Mouse (Mus musculus) cerebellum, adult (tissue): ENCODE measurements around the gene Slc25a21.

Experiments used
- ATAC-seq: cut with Nextera tagmentation; 2 replicates; pipeline ENCODE4 v1.9.2; 2017; ENCODE audit warnings: mild to moderate bottlenecking, moderate library complexity, mixed read lengths; ENCODE audit not compliant: insufficient number of reproducible peaks, low FRiP score, low TSS enrichment

Gene Slc25a21

GRCm38 (mm10) chr12:56798641-56799415 is 398.4 kb downstream of the Slc25a21 start:
- no peak for ATAC-seq

DNA sequence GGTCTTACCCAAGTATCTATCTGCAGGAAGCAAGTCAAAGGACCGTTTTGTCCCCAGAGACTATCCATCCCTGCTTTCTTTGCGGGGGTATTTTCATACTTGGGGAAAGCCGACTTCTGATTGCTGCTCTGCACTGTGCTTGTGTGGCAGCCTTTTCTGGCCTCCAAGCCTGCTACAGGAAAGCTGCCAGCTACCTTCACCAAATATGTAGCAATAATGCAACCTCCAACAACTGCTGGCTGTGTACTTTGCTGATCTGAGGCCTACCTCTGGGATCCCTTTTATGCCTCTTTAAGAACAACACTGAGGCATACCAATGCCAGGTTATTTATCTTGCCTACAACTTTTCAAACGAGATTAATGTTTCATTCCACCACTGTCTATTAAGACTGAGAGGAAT is 408.0 kb downstream of the Slc25a21 start:
- no peak for ATAC-seq

GRCm38 (mm10) chr12:56785250-56785649 is 412.0 kb downstream of the Slc25a21 start:
- no peak for ATAC-seq

DNA sequence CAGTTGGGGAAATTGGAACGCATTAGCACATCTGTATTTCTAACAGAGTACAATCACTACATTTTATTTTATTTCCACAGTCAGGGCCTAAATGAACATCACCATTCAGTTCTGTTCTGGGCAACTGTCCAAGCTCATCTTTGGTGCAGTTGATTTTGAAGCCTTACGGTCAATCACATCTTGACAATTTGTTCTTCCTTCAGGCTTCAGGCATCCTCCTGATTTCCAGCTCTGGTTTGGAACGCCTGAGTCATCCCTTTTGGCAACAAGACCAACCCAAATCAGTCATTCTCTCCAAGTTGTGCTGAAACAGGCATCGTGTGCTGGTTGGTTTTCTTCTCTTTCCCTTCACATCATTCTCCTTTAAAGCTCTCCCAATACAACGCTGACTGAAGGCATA is 416.1 kb downstream of the Slc25a21 start:
- ATAC-seq = no peak

DNA sequence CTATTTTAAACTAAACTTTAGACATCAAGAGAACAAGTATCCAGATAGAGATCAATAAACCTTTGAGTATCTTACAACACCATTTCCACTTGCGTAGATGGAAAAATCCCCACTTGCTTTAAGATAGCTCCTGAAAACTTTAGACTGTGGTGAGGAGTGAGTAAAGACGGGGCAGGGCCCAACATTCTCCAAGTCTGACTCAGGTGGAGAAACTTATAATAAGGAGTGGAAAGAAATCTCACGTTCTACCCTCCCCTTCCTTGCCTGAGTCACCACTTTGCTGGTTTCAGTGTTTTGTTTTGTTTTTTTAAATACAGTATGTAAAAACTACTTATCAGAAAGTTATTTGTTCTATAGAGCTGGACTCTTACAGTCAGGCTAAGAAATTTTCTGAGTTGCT is 417.7 kb downstream of the Slc25a21 start:
- ATAC-seq = no peak

DNA sequence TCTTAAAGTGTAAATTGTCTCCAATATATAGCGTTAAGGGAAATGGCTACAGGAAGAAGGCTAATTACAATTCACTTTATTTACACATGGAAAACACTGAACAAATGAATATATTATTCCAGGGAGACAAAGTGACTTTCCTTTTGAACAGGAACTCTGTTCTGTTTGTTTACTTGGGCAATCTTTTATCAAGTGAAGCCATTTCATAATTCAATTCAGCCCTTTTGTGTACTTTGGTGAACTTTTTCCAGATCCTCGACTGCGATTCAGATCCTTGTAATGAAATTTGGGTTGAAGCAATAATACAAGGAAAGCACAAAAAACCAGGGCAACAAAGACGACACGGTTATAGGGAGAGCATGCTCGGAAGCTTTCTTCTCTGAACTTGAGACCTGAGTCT is 423.3 kb downstream of the Slc25a21 start:
- no peak for ATAC-seq

- no peak for ATAC-seq
Observed at GRCm38 (mm10) chr12:56769421-56769820, 427.9 kb downstream of the Slc25a21 start.

GRCm38 (mm10) chr12:56767474-56767873 is 429.8 kb downstream of the Slc25a21 start:
- ATAC-seq = no peak

- ATAC-seq = no peak
Observed at GRCm38 (mm10) chr12:56737104-56737503, 460.2 kb downstream of the Slc25a21 start.

DNA sequence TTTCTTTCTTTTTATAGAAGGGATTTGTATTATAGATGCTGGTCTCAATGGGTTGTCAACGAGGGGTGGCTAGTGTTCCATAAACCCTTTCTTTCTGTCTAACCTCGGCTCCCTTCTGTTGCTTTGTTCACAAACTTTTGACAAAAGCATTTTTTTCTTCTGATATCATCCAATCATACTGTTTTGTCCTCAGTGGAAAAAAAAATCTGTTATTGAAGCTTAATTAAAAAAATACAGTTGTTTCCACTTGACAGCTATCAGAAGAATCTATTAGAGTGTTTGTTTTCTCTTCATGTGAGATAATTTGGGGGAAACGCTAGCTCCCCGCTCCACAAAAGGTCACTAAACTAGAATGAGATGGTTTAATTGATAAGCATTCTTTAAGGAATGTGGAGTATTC is 469.6 kb downstream of the Slc25a21 start:
- ATAC-seq = no peak

- ATAC-seq = no peak
Observed at GRCm38 (mm10) chr12:56718707-56719051, 478.6 kb downstream of the Slc25a21 start.

GRCm38 (mm10) chr12:56717971-56718706 is 479.1 kb downstream of the Slc25a21 start:
- ATAC-seq = no peak

DNA sequence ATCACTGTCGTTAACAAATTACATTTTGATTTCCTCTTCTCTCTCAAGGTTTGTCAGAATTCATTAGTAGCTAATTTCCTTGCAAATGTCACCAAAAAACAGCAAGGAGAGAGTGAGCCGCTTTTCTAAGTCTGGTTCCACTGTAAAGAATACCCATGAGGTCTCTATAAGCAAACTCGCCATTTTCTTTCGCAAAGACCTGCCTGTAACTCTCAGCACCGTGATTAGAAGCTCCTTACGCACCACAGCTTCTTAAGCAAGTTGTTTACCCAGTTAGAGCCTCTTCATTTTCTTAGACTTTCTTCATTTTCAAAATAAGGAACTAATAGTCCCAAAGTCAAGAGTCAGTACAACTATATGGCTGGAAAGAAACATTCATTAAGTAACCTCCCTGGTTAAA is 496.3 kb downstream of the Slc25a21 start:
- ATAC-seq = no peak

DNA sequence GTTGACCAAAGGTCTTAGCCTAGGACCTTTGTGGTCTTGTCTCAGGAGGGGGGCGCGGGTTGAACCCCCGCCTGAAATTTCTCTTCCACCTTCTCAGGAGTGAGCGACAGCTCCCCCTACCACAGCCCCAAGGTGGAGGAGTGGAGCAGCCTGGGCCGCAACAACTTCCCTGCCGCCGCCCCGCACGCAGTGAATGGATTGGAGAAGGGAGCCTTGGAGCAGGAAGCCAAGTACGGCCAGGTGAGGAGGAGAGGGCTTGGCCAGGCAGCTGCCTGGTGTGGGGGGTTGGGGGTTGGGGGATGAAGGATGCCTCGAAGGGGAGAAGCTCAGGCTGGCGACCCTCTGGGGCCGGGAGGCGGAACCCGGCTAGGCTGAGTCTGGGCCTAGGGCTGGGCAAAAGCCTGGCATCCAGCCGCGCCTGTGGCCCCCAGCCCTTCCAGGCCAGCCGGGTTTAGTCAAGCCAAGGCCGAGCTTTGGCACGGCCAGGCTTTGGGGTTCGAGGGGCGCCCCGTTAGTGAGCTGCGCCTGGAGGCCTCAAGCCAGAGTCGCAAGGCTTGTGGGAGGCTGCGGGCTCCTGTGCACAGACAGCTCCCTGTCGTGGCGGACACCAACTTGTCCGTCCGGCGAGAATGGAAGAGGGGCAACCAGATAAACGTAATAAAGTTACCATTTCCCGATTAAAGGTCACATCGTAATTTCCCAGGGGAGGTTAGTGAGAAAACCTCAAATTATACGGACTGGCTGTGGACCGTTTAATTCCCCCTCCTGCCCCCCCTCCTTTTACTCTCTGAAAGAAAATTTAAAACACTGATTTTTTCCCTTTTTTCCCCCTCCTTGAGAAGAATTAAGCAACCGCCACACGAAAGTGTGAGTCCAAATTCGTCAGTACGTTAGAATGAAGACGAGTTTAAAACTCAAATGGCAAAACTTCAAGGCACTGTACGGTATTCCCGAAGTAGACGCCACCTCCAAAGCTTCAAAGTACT is 497.1 kb downstream of the Slc25a21 start:
- ATAC-seq = no peak

DNA sequence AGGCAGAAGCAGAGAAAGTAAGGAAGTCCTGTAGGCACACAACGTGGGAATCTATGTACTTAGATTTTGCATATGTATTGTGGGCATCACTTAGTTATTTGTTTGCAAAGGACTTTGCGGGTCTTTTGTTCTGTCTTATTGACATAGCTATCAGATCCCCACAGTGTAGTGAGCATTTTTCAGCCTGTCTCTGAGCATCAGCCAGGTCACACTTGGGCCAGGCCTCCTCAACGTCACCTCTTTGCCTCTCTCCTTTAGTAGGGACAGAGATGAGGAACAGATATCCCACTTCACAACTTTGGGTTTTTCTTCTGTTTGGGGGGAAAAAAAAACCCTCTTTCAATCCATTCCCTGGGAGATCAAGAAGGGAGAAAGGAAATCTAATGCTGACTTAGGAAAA is 497.9 kb downstream of the Slc25a21 start:
- ATAC-seq = no peak

DNA sequence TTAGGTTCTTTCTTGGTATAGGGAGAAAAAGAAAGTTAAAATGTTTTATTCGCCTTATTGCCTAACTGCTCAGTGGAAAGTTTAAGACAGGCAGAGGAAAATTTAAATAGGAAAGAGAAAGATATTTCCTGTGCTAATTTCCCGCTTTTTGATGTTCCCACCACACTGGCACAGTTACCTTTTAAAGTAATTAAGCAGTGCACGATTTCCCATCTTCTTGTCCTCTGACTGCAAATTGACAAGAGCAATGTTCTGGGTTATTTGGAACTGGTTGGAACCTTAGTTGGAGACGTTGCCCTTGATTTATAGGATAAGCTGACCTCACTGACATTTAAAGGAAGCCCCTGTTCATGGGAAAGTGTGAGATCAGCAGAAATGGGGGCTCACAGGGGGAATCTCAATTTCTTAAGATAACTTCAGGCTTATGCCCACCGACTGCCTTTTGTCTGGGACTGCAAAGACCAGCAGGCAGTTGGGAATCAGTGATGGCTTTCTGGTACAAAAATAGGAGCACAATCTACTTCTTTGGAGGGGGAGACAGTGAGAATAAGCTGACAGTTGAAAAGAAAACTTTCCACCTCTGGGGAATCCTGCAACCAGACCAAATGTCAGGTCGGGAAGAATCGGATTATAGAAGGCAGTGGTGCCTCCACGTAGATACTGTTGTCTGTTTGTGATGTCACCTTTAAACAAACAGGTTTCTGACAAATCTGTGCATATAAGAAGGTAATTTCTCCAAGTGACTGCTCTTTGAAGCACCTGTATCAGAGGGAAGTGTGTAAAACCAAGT is 498.9 kb downstream of the Slc25a21 start:
- no peak for ATAC-seq

- ATAC-seq = no peak
Observed at GRCm38 (mm10) chr12:56697785-56698184, 499.5 kb downstream of the Slc25a21 start.

- ATAC-seq = no peak
Observed at GRCm38 (mm10) chr12:56697011-56697740, 500.1 kb downstream of the Slc25a21 start.
